Mouse (Mus musculus) lung, adult 2 months (tissue): Measurements from ENCODE around the gene Chrm5.

Source experiments
- CTCF ChIP-seq: fragments of 200-500 bp; IDR thresholded peaks from 2 replicates; pipeline ENCODE4 v1.5.1; 2011; ENCODE audit warnings: mild to moderate bottlenecking, low read length, control low read depth; ENCODE audit not compliant: insufficient read depth
- POLR2A ChIP-seq: fragments of 200-500 bp; IDR thresholded peaks from 2 replicates; pipeline ENCODE4 v1.6.1; 2011; ENCODE audit warnings: low read depth, mild to moderate bottlenecking, control low read depth, low read length, borderline replicate concordance; ENCODE audit errors: extremely low read depth

DNA sequence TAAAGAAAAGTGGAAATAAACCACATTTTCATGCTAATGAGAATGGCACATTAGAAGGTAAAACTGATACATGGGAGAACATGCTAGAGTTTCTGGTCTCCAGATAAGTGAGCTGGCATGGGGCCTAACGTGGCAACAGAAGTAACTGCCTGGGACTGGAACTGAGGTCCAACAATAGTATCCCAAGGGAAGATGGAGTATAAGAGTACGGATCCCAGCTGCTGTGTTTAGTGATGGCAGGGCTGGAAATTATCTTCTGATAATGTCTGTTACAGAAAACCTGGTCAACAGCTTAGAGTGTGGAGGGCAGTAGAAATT lies 2.7 kb upstream of the Chrm5 start:
- TF ChIP-seq CTCF: no peak
- TF ChIP-seq POLR2A: no peak
